Mouse (Mus musculus) adrenal gland, postnatal 36 days (tissue): Measurements from ENCODE around the gene Fmo2. TPM values are rescaled to one million over a fixed set of nuclear protein-coding genes. Genes with fewer than 3 reads are reported as not detected.
A peak's percentile ranks its signal among the peaks of the same experiment; 100 is the strongest.

Experiments used
- DNase-seq, 2 experiments: peaks; one replicate each; pipeline ENCODE4 v3.0.0; 2021; ENCODE audit warnings: mixed read lengths in 1 of 2
- long read RNA-seq, 2 experiments: library from polyadenylated mRNA; stranded (forward); transcript quantifications; one replicate each; pipeline ENCODE4 v2.0.0; 2021; ENCODE audit warnings: borderline sequencing depth in 2 of 2
- total RNA-seq, 2 experiments: library from RNA; stranded (reverse); gene quantifications; 2 replicates each; pipeline ENCODE4 v1.2.3; 2021

Fmo2 gene
- 10 to 100 TPM; 40.5 to 47.1 TPM for total RNA-seq
- long read RNA-seq, experiment 1, full-length matches to known transcripts, result 9 of 13 reads
- long read RNA-seq, experiment 1, partial matches to known transcripts, result 1 of 13 reads
- long read RNA-seq, experiment 1, other reads (novel, unspliced or antisense), result 3 of 13 reads
- long read RNA-seq, experiment 2, full-length matches to known transcripts, result 1 of 4 reads
- long read RNA-seq, experiment 2, partial matches to known transcripts, result 0 of 4 reads
- long read RNA-seq, experiment 2, other reads (novel, unspliced or antisense), result 3 of 4 reads

DNA sequence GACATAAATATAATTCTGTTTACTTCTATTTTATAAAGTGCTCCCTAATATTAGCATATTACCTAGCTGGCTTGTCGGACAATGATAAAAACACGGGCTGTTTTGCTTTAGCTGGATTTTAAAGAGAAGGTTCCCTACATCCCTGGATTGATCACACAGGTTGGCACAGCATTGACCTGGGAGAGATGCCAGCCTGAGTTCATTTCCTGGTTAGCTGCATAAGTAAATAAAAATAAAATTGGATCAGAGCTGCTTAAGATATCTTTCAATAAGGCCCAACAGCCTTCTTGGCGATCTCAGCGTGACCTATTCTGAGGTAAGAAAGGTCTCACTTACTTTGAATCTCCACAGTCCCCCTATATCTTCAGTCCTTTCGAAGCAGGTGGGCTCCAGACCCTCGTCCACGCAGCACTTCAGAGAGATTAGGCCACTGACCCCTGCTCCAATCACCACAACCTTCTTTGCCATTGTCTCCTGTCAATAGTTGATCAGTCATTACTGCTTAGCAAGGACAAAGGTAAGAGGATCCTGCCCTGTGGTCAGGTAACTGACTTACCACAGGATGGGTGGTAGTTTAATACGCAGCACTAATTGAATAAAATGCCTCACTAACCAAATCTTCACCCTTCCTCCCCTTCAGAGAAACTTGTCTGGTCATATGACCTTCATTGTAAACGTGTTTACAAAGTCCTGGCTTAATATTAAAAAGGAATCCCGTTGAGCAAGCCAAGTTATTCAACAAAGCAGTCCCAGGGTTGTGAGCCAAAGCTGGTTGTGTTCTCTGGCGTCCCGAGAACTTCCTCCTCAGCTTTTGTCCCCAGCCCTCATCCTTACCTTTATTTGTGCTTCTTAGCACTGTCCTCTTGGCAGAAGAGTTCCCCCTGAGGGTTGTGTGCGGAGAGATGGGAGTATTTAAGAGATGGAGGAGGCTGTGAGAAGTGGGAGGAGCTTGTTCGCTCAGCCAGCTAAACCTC lies at the start of gene Fmo2:
Gene Fmo2, minus strand, starts transcription at position 889 of the 974 bp plus-strand sequence.
- DNase-seq, result peak in 1 of 2 experiments; percentile 27

DNA sequence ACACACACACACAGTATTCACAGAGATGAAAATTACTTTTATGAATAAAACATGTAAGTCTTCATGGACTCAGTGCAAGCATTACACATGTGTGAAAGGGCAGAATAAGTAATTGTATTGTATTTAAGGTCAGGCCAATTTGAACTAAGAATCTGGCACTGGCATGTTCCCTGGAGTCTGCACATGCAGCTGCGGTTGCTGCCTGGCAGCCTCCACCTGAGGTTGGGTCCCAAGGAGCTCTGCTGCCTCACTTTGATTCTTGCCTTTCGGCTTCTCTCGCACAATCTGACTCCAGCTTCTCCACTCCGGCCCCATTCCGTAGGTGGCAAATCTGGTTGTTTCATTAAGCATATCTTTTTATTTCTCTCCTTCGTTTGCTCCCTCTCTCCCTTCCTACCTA lies 49.4 kb upstream of the Fmo2 start:
- DNase-seq, result no peak

DNA sequence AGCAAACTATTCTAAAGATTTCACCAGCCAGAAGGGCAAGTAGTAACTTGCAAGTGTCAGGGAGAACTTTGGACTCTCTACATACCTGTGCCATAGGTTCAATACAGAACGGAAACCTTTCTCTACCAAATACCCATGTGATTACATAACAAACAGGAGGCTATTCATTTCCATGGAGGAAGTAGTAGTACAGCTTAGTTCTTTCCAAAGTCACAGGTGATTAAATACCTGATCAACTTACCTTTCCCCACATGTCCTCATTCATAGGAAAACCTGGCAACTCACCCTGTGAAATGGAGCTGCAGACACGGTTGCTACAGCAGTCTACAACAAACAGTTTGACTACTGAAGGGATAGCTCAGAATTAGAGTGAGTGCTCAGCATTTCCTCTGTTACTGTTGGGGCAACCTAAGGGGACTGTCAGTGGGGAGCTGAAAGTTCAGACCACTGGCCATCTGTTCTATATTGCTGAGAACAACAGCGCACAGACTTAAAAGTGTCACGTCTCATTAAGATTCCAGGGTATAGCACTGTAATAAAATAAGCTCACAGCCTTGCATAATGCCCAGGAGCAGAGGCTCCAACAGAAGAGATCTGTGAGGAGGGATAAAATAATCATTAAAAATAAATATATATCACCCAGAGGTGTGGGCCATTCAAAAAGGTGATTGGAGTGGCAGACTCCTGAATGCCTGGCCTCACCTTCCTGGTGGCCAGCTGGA lies 48.5 kb upstream of the Fmo2 start:
- DNase-seq, result no peak

DNA sequence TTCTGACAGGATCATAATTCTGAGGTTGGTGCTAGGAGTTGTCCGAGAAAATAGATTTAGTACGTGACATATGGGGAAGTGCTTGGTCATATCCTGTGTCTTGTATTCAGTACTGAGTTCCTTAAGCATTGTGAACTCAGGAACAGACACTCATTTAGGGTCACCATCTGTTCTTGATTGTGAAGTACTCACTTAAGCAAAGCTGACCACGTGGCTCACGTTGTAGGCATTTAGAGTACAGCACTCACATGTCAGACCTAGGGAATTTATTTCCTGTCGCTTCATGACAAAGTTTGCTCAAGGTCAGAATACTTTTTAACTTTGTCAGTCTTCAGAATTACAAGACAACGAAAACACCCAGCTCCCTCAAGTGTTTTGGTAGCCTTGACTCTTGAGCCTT lies 45.2 kb upstream of the Fmo2 start:
- DNase-seq, result no peak

DNA sequence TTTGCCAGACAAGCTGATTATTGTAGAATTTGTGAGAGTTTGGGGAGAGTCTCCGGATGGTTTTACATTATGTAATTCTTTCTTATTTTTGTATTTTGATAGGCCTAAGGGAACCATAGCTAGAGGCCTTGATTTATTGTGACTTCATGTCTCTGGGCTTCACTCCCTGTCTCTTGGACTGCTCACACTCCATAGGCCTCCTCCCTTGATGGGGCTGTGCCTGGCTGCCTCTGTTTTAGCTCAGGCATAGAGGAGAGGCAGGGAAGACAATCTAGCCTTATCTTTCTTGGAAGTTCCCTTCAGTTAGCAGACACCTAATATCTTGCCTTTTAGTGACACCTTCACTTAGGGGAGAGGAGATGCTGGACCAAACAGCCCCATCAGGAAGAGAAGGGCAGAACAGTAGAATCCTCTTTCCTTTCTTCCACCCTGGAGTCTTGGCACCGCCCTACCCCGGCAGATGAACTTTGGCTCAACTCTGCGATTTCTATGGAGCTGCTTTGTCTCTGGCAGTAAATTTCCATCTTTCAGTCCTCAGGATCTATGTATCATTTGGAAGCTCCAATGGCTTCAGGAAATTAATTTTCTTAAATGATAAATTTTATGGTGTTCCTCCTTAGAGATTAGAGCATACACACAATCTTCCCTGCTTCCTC lies 40.3 kb upstream of the Fmo2 start:
- DNase-seq, result peak; percentile 16 to 19

DNA sequence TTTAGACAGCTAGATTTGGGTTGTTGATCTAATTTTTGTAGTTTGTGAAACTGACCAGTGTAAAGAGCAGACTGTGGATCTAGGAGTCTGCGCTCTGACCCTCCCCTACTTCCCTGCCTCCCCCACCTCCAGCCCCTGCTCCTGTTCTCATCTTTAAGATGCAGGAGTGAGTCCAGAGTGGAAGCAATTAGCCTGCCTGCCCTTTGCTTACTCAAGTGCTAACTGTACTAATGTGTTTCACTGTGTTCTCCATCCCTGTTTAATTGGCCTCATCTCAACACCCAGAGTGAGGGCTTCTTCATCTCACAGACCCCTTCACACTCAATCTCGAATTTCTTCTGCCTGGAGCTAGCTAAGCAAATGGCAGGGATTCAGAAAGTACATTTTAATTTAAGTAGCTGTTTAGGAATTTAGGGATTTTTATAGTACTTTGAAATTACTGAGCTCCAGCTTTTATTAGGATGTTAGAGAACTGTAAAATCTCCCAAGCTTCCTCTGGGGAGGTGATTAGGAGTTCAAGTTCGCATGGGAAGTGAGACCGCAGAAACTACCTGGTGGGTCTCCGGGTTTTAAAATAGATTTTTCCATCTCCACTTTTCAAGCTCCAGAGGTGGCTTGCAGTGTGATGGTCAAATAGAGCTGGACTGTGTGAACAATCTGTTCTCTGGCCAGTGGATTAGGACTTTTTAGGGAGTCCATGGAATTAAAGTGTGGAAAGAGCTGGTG lies 39.6 kb upstream of the Fmo2 start:
- DNase-seq, result no peak

DNA sequence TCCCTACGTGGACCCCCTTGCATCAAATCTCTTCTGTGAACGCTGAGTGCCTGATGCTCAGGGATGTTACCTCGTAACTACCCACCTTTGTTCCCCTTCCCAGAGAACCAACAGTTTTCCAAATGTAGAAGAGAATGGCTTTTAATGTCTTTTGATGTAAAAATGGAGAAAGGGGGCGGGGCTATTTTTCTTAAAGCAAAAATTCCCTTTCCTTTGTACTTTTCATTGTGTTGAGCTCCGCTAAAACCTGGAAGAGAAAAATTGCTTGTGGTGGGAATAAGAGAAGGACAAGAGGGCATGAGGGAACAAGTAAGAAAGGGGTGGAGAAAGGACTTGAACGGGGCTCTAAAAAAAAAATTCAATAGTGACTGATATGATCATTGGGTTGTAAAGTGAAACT lies 38.9 kb upstream of the Fmo2 start, which contains the start of gene Fmo6:
Gene Fmo6, minus strand, starts transcription at position 101 of the 400 bp plus-strand sequence.
- no peak for DNase-seq

DNA sequence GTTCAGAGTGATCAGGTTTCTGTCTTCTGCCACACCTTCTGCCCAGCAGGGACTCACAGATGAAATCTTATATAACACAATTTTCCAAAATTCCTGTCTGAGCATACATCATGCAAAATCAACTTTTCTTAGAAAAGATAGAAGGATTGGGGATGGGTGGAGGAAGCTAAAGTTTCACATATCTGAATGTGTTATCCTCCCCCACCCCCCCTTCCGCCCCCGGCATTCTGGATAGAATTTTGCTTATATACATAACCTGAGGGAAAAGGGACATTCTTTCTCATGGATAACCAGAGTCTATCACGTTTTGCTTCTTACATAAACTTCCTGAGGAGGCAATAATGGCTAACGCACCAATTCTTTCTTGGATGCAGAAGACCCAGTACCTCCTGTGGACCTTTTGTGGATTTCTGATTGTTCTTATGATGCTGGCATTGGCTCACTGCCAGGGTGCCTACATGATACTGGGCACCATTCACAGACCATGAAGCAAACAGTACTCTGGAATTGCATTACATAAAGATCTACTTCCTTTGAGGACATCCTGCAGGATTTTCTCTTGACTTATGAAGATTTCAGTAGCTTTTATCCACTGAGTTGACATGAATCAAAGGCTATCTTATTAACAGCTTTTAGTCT lies 36.0 kb upstream of the Fmo2 start:
- DNase-seq, result no peak

DNA sequence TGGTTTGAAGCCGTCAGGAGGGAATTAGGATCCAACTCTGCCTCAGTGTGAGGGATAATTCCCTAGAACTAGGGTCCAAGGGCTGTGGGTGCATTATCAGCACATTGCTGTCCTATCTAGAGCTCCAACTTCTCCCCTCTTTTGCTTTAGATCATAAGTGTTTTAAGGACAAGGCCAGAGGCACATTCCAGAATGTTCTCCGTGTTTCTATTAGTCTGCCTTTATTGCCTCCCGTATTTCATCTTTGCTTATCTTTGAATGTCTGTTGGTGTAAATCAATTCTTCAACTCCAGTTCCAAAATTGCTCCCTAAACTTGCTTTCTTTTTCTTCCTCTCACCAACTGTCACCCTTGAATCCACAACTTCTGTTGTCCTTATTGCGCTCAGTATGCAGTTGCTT lies 33.9 kb upstream of the Fmo2 start:
- no peak for DNase-seq

DNA sequence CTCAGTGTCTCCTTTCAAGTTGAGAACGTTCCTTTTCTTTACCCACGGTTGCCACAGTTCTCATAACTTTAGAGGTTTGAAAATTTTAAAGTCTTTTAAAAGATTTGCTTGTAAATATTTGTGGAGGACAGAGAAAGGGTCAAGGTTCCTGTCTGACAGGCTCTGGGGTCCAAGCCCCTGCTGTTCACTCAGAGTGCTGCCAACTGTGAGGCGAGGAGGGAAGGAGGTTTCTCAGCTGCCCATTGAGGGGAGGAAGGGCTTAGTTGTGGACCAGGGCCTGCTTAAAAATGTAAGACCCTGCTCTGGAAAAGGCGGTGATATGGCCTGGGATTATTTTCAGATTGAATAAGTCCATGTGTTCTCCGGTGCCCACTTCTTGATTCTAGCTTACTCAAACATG lies 33.4 kb upstream of the Fmo2 start:
- DNase-seq, result no peak

DNA sequence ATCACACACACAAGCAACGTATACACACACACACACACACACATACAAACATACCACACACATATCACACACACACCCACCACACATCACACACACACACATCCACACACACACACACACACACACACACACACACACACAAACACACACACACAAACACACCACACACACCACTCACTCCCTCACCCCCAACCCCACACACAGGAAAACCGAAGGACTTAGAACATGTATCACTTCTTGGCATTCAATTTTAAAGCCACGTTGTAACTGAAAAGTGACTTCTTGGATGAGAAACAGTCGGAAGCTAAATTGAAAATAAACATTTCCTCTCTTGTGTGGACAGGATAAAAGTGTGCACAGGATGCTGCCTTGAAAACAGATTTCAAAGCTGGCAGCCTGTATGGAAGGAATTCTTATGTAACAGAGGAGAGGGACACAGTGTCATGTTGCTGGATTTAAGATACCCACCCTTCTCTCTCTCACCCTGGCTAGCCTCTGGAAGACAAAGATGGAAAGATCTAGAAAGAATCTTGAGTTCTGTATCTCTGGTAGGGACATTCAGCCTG lies 32.9 kb upstream of the Fmo2 start:
- no peak for DNase-seq

DNA sequence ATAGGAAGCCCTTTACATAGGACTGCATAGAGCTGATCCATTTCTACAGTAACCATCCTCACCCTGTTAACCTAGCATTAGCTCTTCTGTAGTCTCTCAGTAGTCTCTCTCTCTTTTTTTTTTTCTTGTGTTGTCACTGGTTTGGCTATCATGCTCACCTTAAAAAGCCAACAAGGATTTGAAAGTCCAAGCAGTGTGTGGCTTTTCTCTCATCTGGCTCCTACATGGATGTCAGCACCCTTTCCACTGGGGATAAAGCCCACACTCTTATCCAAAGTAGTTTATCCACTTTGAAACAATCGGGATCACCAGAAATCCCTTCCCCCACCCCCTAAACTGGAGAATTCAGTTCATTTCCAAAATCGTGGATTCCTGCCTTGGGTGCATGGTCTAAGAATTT lies 32.1 kb upstream of the Fmo2 start:
- no peak for DNase-seq

DNA sequence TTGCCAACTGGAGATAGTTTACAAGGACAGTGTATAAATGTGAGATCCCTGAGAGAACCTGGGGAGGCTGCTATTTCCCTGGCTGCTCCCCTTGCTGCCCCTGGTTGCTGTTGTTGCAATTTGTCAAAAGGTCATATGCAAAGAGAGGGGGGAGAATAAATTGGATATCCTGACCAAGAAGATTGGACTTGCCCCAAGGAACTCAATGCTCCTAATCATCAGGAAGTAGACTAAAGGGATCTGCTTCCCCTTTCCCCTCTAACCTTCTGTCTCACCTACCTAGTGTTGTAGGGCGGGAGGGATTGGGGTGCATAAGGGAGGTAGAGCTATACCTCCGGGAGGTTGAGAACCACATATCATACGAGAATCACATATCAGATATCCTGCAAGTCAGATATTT lies 30.6 kb upstream of the Fmo2 start:
- no peak for DNase-seq

DNA sequence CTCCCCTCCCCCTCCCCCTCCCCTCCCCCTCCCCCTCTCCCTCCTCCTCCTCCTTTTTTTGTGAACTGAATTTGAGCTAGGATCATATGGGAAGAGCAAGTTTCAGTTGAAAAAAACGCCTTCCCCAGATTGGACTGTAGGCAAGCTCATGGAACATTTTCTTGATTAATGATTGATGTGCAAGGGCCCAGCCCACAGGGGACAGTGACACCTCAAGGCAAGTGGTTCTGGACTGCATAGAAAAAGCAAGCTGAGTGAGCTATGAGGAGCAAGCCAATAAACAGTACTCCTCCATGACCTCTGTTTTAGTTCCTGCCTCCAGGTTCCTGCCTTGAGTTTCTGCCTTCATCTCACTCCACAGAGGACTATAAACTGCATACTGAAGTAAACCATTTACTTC lies 26.6 kb upstream of the Fmo2 start:
- DNase-seq, result no peak

DNA sequence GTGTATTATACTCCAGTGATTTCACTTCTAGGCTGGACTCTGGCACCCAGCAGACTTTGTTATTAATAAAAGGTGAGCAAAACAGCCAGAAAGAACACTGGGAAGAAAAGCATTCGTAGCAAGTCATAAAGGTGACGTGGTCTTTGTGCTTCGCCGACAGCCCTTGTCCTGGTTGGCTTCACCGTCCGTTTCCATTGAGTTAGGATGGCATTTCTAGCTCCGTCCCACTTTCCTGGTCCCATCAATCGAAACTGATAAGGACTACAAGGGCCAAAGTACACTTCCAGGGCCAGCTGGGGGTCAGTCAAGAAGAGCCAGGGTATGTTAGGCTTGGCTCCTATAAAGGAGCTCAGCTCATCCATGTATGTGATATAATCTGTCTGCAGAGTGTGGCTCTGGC lies 18.1 kb upstream of the Fmo2 start:
- DNase-seq, result no peak

DNA sequence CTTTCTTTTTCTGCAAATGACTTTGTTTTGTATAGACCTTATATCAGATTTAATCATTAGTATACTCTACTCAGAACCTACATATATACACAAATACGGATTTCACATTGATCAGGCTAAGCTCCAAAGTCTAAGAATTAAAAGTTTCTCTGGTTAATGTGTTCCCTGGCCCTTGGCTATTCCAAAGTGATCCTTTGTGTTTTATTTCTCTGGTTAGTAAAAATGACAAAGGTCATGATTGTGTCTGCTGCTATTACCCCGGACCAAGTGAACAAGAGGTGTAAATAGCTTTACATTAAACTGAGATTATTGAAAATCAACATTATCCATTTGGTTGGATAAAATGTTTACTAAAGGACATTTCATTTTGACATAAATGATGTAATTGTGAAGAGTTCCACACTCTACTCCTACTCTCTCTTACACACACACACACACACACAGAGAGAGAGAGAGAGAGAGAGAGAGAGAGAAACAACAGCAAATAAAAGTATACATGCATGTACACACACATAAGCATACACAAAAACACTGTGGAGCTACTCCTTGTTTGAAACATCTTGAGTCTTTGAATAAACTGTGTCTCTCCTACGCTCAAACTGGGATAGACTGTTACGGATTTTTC lies 16.5 kb upstream of the Fmo2 start:
- DNase-seq, result no peak

DNA sequence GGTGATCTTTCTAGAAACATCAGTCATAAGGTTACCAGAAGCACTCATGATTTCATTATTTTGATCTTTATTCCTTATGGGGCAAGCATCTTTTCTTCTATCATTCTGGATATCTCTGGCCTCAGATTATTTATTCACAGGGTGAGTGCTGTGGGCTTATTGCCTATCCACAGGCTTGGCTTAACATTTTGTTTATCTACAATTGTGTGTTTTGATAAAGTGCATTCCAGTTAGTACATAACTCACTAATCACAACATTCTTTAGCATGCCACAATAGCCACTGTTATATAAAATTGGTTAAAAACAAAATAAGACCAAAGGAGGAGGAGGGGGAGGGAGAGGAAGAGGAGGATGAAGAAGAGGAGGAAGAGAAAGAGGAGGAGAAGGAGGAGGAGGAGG lies 13.6 kb upstream of the Fmo2 start:
- DNase-seq, result no peak

DNA sequence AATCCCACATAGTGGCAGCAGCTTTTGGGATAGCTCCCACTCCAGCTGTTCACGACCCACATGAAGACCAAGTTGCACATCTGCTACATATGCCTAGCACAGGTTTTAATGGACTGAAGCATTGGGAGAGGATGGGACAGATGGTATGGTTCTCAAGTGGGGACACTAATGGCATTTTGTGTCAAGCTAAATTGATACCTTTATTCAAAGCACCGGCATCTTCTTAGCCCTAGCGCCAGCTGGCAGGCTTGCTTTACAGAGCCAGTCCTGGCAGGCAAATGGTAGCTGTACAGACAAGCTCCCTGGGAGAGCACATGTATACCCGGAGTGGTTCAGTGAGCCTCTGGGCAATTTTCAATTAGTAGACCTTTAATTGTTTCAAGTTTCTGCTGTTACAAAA lies 3.4 kb upstream of the Fmo2 start:
- no peak for DNase-seq

DNA sequence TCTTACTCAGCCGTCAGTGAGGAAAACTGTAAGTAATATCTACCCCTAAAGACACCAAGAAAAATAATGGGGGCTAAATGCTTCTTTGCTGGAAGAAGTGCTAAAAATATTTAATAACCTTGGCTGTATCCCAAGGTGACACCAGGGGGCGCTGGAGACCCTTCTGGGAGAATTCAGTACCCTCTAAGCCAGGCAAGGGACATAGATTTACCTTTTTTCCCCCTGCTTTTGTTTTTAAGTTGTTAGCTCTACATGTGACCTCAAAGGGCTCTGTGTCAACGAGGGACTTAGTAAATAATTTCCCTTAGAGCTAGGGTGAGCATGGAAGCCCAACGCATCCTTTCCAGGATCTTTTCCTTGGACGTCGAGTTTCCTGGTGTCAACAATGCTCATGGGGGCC lies 2.6 kb downstream of the Fmo2 start:
- peak; percentile 69 to 78 for DNase-seq

DNA sequence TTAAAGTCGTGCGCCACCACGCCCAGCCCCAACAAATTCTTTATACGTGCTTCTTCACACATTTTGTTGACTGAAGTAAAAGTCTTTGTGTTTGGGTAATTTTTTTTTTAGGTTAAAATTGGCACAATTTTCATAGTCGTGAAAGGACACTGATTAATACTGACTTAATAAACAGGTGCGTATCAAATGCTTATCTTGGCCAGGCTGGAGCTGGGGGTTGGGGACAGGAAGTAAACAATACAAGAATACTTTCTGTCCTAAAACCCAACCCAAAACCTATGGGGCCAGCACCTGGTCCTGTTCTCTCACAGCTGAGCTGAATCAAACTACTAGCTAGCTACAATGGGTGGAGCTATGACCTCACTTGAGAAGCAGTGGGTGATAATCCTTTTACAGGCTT lies 5.5 kb downstream of the Fmo2 start:
- no peak for DNase-seq
